Mouse (Mus musculus): ENCODE measurements around the gene Arhgap40. TPM values are rescaled to one million over a fixed set of nuclear protein-coding genes. Genes with fewer than 3 reads are reported as not detected.

The Arhgap40 gene
- polyA plus RNA-seq, 1 experiment from 2014 or later, result 0.24 TPM

DNA sequence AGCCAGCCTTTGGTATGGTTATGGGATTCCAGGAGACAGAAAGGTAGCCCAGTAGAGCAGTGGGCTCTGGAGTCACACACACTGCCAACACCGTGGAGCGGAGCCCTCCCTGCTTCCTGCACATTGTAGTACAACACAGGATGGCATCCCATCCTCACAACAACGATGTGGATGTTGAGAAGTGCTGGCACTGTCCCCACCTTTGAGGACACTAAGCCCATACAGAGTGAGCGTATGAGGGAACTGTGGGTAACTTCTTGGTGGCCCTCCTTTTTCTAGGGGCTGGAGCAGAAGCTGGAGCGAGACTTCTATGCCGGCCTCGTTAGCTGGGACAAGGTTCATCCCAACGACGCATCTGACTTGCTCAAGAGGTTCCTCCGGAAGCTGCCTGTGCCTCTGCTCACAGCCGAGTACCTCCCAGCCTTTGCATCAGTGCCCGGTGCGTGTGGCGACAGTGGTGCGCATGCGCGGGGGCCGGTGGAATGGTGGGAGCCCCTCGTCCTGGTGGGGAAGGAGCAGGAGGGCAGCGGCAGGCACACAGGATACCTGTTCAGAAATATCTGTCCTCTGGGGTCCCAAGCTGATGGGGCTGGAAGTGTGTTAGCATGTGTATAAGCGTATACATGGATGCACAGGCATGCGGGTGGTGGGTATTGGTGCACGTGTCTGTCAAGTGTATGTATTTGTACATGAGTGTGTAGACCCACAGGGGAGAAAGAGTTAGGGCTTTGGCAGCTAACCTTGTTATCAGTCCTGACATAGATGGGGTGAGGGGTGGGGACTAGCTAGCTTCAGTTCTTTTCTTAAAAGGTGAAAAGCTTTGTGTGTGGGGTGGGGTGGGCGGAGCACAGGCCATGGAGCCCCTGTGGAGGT lies 27.1 kb downstream of the Arhgap40 start:
- Histone ChIP-seq H3K27ac (ENCODE audit: low read depth, low read length) (no peak overlapping the region), H3K27me3 (ENCODE audit: control insufficient read depth, insufficient read depth, low read length) (no peaks in the 10 kb centered on the region), H3K4me3 (ENCODE audit: low read length) (no peak overlapping the region), H3K4me2 (replicated peaks; ENCODE audit: low read depth, low read length) (peak overlapping the region; percentile 23), H3K9me3 (ENCODE audit: control insufficient read depth, low read length) (no peaks in the 10 kb centered on the region), H3K9ac (ENCODE audit: low read depth, low read length) (no peak overlapping the region), H3K4me1 (ENCODE audit: control insufficient read depth, insufficient read depth, low read length) (no peaks in the 10 kb centered on the region), H3K36me3 (ENCODE audit: control insufficient read depth, insufficient read depth, low read length) (no peaks in the 10 kb centered on the region)
- no peak for ATAC-seq (ENCODE audit: low FRiP score, low TSS enrichment)
- WGBS, result 59% methylated on average over 24 of the region's 24 CpGs

GRCm38 (mm10) chr2:158541286-158541685 lies 28.7 kb downstream of the Arhgap40 start:
- no peaks in the 10 kb centered on the region for H3K27me3 ChIP-seq (ENCODE audit: control insufficient read depth, insufficient read depth, low read length)

DNA sequence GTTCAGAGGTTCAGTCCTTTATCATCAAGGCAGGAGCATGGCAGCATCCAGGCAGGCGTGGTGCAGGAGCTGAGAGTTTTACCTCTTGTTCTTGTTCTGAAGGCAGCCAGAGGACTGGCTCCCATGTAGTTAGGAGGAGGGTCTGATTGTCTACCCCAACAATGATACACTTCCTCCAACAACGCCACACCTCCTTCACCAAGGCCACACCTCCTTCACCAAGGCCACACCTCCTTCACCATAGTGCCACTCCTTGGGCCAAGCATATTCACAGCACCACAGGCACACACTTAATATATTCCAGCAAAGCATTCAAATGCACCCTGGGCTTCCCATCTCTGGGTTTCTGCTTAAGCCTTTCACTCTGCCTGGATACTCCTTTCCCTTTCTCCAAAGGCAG lies 32.7 kb downstream of the Arhgap40 start:
- Histone ChIP-seq H3K4me2 (replicated peaks; ENCODE audit: low read depth, low read length) (no peak overlapping the region), H3K27ac (ENCODE audit: low read depth, low read length) (no peak overlapping the region), H3K4me3 (ENCODE audit: low read length) (no peak overlapping the region), H3K36me3 (ENCODE audit: control insufficient read depth, insufficient read depth, low read length) (no peaks in the 10 kb centered on the region), H3K9me3 (ENCODE audit: control insufficient read depth, low read length) (no peaks in the 10 kb centered on the region), H3K4me1 (ENCODE audit: control insufficient read depth, insufficient read depth, low read length) (no peaks in the 10 kb centered on the region), H3K9ac (ENCODE audit: low read depth, low read length) (no peak overlapping the region), H3K27me3 (ENCODE audit: control insufficient read depth, insufficient read depth, low read length) (0 out of 2 replicates have a peak, but pooled peaks cover under 1% of the 10 kb centered on the region)
- no peak for ATAC-seq (ENCODE audit: low FRiP score, low TSS enrichment)
- WGBS, result 70% methylated on average over 2 of the region's 2 CpGs

More at GRCm38 (mm10) chr2:158541286-158541685, 28.7 kb downstream of the Arhgap40 start:
- Histone ChIP-seq H3K9me3 (ENCODE audit: control insufficient read depth, low read length) (no peaks in the 10 kb centered on the region), H3K27ac (ENCODE audit: low read depth, low read length) (no peak overlapping the region), H3K36me3 (ENCODE audit: control insufficient read depth, insufficient read depth, low read length) (no peaks in the 10 kb centered on the region), H3K4me2 (replicated peaks; ENCODE audit: low read depth, low read length) (no peak overlapping the region), H3K4me3 (ENCODE audit: low read length) (no peak overlapping the region), H3K4me1 (ENCODE audit: control insufficient read depth, insufficient read depth, low read length) (no peaks in the 10 kb centered on the region), H3K9ac (ENCODE audit: low read depth, low read length) (no peak overlapping the region)
- WGBS, result 56% methylated on average over 4 of the region's 4 CpGs
- ATAC-seq (ENCODE audit: low FRiP score, low TSS enrichment), result no peak

- Histone ChIP-seq H3K9me3 (ENCODE audit: control insufficient read depth, low read length) (no peaks in the 10 kb centered on the region), H3K4me1 (ENCODE audit: control insufficient read depth, insufficient read depth, low read length) (no peaks in the 10 kb centered on the region), H3K27ac (ENCODE audit: low read depth, low read length) (no peak overlapping the region), H3K9ac (ENCODE audit: low read depth, low read length) (no peak overlapping the region), H3K4me3 (ENCODE audit: low read length) (no peak overlapping the region), H3K4me2 (replicated peaks; ENCODE audit: low read depth, low read length) (no peak overlapping the region; the same call in 1 of the 2 replicates), H3K27me3 (ENCODE audit: control insufficient read depth, insufficient read depth, low read length) (peaks cover 6% of the 10 kb centered on the region; the same call in 1 of the 2 replicates), H3K36me3 (ENCODE audit: control insufficient read depth, insufficient read depth, low read length) (no peaks in the 10 kb centered on the region)
- peak; percentile 66 for ATAC-seq (ENCODE audit: low FRiP score, low TSS enrichment)
- 2% methylated on average over 17 of the region's 17 CpGs for WGBS
Observed at GRCm38 (mm10) chr2:158546751-158547150, 34.2 kb downstream of the Arhgap40 start.

- H3K9ac ChIP-seq (ENCODE audit: low read depth, low read length), result no peak overlapping the region
- H3K27ac ChIP-seq (ENCODE audit: low read depth, low read length), result no peak overlapping the region
- peaks cover 20% of the 10 kb centered on the region for H3K27me3 ChIP-seq (ENCODE audit: control insufficient read depth, insufficient read depth, low read length)
- H3K4me1 ChIP-seq (ENCODE audit: control insufficient read depth, insufficient read depth, low read length), result no peaks in the 10 kb centered on the region
- no peak overlapping the region for H3K4me3 ChIP-seq (ENCODE audit: low read length)
- no peaks in the 10 kb centered on the region for H3K9me3 ChIP-seq (ENCODE audit: control insufficient read depth, low read length)
- 5% methylated on average over 3 of the region's 3 CpGs for WGBS
- ATAC-seq (ENCODE audit: low FRiP score, low TSS enrichment), result no peak
- H3K4me2 ChIP-seq (replicated peaks; ENCODE audit: low read depth, low read length), result no peak overlapping the region
- H3K36me3 ChIP-seq (ENCODE audit: control insufficient read depth, insufficient read depth, low read length), result no peaks in the 10 kb centered on the region
Observed at GRCm38 (mm10) chr2:158550067-158550466, 37.5 kb downstream of the Arhgap40 start.

DNA sequence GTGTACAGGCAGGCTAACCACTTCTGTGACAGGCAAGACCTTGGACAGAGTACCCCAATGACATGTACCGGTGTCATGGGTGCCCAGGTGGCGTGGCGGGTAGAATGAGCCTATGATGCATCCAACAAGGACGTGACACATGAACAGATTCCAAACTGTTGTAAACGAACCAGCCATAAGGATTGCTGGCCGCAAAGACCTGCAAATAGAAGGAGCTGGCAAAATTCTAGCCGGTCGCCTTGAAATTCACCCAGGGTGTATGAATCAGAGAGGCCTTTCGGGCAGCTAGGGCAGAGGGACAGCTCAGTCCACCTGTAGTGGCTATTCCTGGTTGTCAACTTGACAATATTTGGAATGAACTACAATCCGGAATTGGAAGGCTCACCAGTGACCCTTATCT lies 41.8 kb downstream of the Arhgap40 start:
- no peak overlapping the region for H3K9ac ChIP-seq (ENCODE audit: low read depth, low read length)
- no peak overlapping the region for H3K27ac ChIP-seq (ENCODE audit: low read depth, low read length)
- peaks cover 8% of the 10 kb centered on the region; the same call in 1 of the 2 replicates for H3K4me1 ChIP-seq (ENCODE audit: control insufficient read depth, insufficient read depth, low read length)
- WGBS, result 7% methylated on average over 10 of the region's 10 CpGs
- no peaks in the 10 kb centered on the region for H3K9me3 ChIP-seq (ENCODE audit: control insufficient read depth, low read length)
- H3K36me3 ChIP-seq (ENCODE audit: control insufficient read depth, insufficient read depth, low read length), result no peaks in the 10 kb centered on the region
- no peak for ATAC-seq (ENCODE audit: low FRiP score, low TSS enrichment)
- H3K4me2 ChIP-seq (replicated peaks; ENCODE audit: low read depth, low read length), result no peak overlapping the region
- no peak overlapping the region for H3K4me3 ChIP-seq (ENCODE audit: low read length)
- peaks cover 28% of the 10 kb centered on the region for H3K27me3 ChIP-seq (ENCODE audit: control insufficient read depth, insufficient read depth, low read length)

GRCm38 (mm10) chr2:158555252-158555651 lies 42.7 kb downstream of the Arhgap40 start:
- no peak for ATAC-seq (ENCODE audit: low FRiP score, low TSS enrichment)
- WGBS, result 0% methylated on average over 7 of the region's 7 CpGs
- Histone ChIP-seq H3K4me1 (ENCODE audit: control insufficient read depth, insufficient read depth, low read length) (peaks cover 8% of the 10 kb centered on the region; the same call in 1 of the 2 replicates), H3K9me3 (ENCODE audit: control insufficient read depth, low read length) (no peaks in the 10 kb centered on the region), H3K27ac (ENCODE audit: low read depth, low read length) (no peak overlapping the region), H3K9ac (ENCODE audit: low read depth, low read length) (no peak overlapping the region), H3K4me2 (replicated peaks; ENCODE audit: low read depth, low read length) (peak overlapping the region; percentile 38), H3K27me3 (ENCODE audit: control insufficient read depth, insufficient read depth, low read length) (peaks cover 28% of the 10 kb centered on the region), H3K36me3 (ENCODE audit: control insufficient read depth, insufficient read depth, low read length) (no peaks in the 10 kb centered on the region), H3K4me3 (ENCODE audit: low read length) (no peak overlapping the region)

- under 1% methylated on average over 8 of the region's 8 CpGs for WGBS
- H3K4me2 ChIP-seq (replicated peaks; ENCODE audit: low read depth, low read length), result peak overlapping the region; percentile 38
- H3K27me3 ChIP-seq (ENCODE audit: control insufficient read depth, insufficient read depth, low read length), result peaks cover 22% of the 10 kb centered on the region
- no peak overlapping the region for H3K9ac ChIP-seq (ENCODE audit: low read depth, low read length)
- H3K27ac ChIP-seq (ENCODE audit: low read depth, low read length), result no peak overlapping the region
- no peaks in the 10 kb centered on the region for H3K9me3 ChIP-seq (ENCODE audit: control insufficient read depth, low read length)
- peaks cover 8% of the 10 kb centered on the region; the same call in 1 of the 2 replicates for H3K4me1 ChIP-seq (ENCODE audit: control insufficient read depth, insufficient read depth, low read length)
- H3K36me3 ChIP-seq (ENCODE audit: control insufficient read depth, insufficient read depth, low read length), result no peaks in the 10 kb centered on the region
- no peak; the same call in none of the 2 replicates for ATAC-seq (ENCODE audit: low FRiP score, low TSS enrichment)
- H3K4me3 ChIP-seq (ENCODE audit: low read length), result peak overlapping the region; percentile 19; the same call in 1 of the 2 replicates
Observed at GRCm38 (mm10) chr2:158555812-158556211, 43.2 kb downstream of the Arhgap40 start.

DNA sequence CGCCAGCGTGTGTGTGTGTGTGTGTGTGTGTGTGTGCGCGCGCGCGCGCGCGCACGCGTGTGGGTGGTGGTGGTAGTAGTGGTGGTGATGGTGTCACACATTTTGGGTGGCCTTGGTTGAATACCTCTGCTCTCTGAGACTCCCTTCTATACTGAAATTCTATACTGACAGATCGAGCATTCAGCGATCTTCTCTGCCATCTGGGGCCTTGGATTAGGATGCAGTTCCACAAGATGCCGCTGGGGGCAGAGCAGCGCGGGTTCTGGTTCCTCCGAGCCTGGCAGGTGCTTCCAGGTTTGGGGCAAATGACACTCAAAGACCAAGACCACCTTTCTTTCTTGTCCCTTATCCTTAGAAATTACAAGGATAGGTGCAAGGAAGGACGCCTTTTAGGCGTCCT lies 43.6 kb downstream of the Arhgap40 start:
- peak; percentile 26; the same call in 1 of the 2 replicates for ATAC-seq (ENCODE audit: low FRiP score, low TSS enrichment)
- H3K4me3 ChIP-seq (ENCODE audit: low read length), result peak overlapping the region; percentile 19; the same call in 1 of the 2 replicates

More for the DNA sequence above, 43.6 kb downstream of the Arhgap40 start:
- Histone ChIP-seq H3K4me1 (ENCODE audit: control insufficient read depth, insufficient read depth, low read length) (peaks cover 8% of the 10 kb centered on the region; the same call in 1 of the 2 replicates), H3K36me3 (ENCODE audit: control insufficient read depth, insufficient read depth, low read length) (no peaks in the 10 kb centered on the region), H3K27me3 (ENCODE audit: control insufficient read depth, insufficient read depth, low read length) (peaks cover 22% of the 10 kb centered on the region), H3K27ac (ENCODE audit: low read depth, low read length) (no peak overlapping the region), H3K9ac (ENCODE audit: low read depth, low read length) (no peak overlapping the region), H3K9me3 (ENCODE audit: control insufficient read depth, low read length) (no peaks in the 10 kb centered on the region), H3K4me2 (replicated peaks; ENCODE audit: low read depth, low read length) (peak overlapping the region; percentile 38)
- under 1% methylated on average over 19 of the region's 20 CpGs for WGBS
